Comparison of ENCODE assay signal across 9 mouse cellular contexts in genomic region chr13:112994191-112994590, GRCm38 (mm10). TPM values are rescaled to one million over a fixed set of nuclear protein-coding genes. Genes with fewer than 3 reads are reported as not detected.
DNase-seq lines count a peak whose midpoint lies in the region; ATAC-seq and TF ChIP-seq lines count a peak whose summit lies in the region.
"Had no signal": no experiment of that assay in that cellular context is flagged by ENCODE, and none has a peak within 500 bp of the region (broad histone marks: within the 10 kb centered on the region; RNA-seq: fewer than 3 reads in every experiment).

No protein-coding gene starts in this region.

- H3K4me1 ChIP-seq in forebrain, embryonic 14.5 days (ENCODE audit: control insufficient read depth, insufficient read depth, low read length) = peaks cover 10% of the 10 kb centered on the region
- H3K4me1 ChIP-seq in intestine, postnatal 0 days (replicated peaks; ENCODE audit: control insufficient read depth, insufficient read depth, low read length) = 0 out of 2 replicates have a peak, but pooled peaks cover 3% of the 10 kb centered on the region
- peaks cover 31% of the 10 kb centered on the region for H3K4me1 ChIP-seq in limb, embryonic 15.5 days
- peaks cover 13% of the 10 kb centered on the region for H3K4me1 ChIP-seq in midbrain, embryonic 14.5 days (ENCODE audit: control insufficient read depth, insufficient read depth, low read length)

- TF ChIP-seq CTCF in intestine, postnatal 0 days (IDR thresholded peaks at IDR 0.05; ENCODE audit: low read depth) = peak; percentile 88

- under 1% methylated on average over 25 of the region's 25 CpGs for WGBS in forebrain, embryonic 14.5 days
- under 1% methylated on average over 25 of the region's 25 CpGs for WGBS in intestine, postnatal 0 days
- WGBS in limb, embryonic 15.5 days = under 1% methylated on average over 24 of the region's 25 CpGs
- under 1% methylated on average over 25 of the region's 25 CpGs for WGBS in midbrain, embryonic 14.5 days

- H3K9me3 ChIP-seq in forebrain, embryonic 14.5 days (replicated peaks; ENCODE audit: control insufficient read depth, low read length) = no peaks in the 10 kb centered on the region
- no peaks in the 10 kb centered on the region for H3K9me3 ChIP-seq in intestine, postnatal 0 days (ENCODE audit: control insufficient read depth)
- H3K9me3 ChIP-seq in limb, embryonic 15.5 days = no peaks in the 10 kb centered on the region
- H3K9me3 ChIP-seq in midbrain, embryonic 14.5 days (ENCODE audit: control insufficient read depth, low read length) = no peaks in the 10 kb centered on the region

- H3K27me3 ChIP-seq in forebrain, embryonic 14.5 days (replicated peaks; ENCODE audit: control insufficient read depth, insufficient read depth, low read length) = peaks cover 89% of the 10 kb centered on the region
- H3K27me3 ChIP-seq in intestine, postnatal 0 days (replicated peaks; ENCODE audit: control insufficient read depth, insufficient read depth, low read length) = peaks cover 86% of the 10 kb centered on the region
- peaks cover 92% of the 10 kb centered on the region for H3K27me3 ChIP-seq in limb, embryonic 15.5 days
- H3K27me3 ChIP-seq in midbrain, embryonic 14.5 days (ENCODE audit: control insufficient read depth, insufficient read depth, low read length) = peaks cover 93% of the 10 kb centered on the region

- peak overlapping the region; percentile 43 for H3K4me3 ChIP-seq in forebrain, embryonic 14.5 days (ENCODE audit: low read depth, low read length)
- H3K4me3 ChIP-seq in intestine, postnatal 0 days (ENCODE audit: low read depth, low read length) = peak overlapping the region; percentile 41
- H3K4me3 ChIP-seq in limb, embryonic 15.5 days = peak overlapping the region; percentile 38
- H3K4me3 ChIP-seq in midbrain, embryonic 14.5 days (replicated peaks; ENCODE audit: low read depth, low read length) = peak overlapping the region; percentile 45

- H3K27ac ChIP-seq in forebrain, embryonic 14.5 days (ENCODE audit: low read depth, low read length) = no peak overlapping the region
- H3K27ac ChIP-seq in intestine, postnatal 0 days (ENCODE audit: low read depth, low read length) = no peak overlapping the region
- no peak overlapping the region for H3K27ac ChIP-seq in limb, embryonic 15.5 days
- H3K27ac ChIP-seq in midbrain, embryonic 14.5 days (replicated peaks; ENCODE audit: low read depth, low read length) = no peak overlapping the region

- DNase-seq in gastrocnemius, postnatal 10 days = peak; percentile 44
- no peak for DNase-seq in gastrocnemius, postnatal 14 days
- DNase-seq in forebrain, embryonic 14.5 days (ENCODE audit: low spot score) = peak; percentile 74
- DNase-seq in midbrain, embryonic 14.5 days = peak; percentile 85
- DNase-seq in spleen, postnatal 4 days (ENCODE audit: low spot score in 2 of 2) = peak; percentile 40 to 75

- peak; percentile 79 for ATAC-seq in cerebellum, adult (ENCODE audit: insufficient number of reproducible peaks, low FRiP score, low TSS enrichment)
- peak; percentile 59 for ATAC-seq in forebrain, embryonic 14.5 days
- peak; percentile 55; the same call in 1 of the 2 replicates for ATAC-seq in intestine, postnatal 0 days
- no peak for ATAC-seq in limb, embryonic 15.5 days (ENCODE audit: insufficient number of reproducible peaks, low FRiP score, low TSS enrichment, low read depth)
- ATAC-seq in midbrain, embryonic 14.5 days (ENCODE audit: low FRiP score, low TSS enrichment) = peak; percentile 52

- intact Hi-C loops in gastrocnemius, postnatal 14 days (cut with DNase I; ENCODE audit: low total_unique reads) = no loop called here

- H3K4me2 ChIP-seq in forebrain, embryonic 14.5 days (ENCODE audit: low read length) = peak overlapping the region; percentile 89
- peak overlapping the region; percentile 80 for H3K4me2 ChIP-seq in intestine, postnatal 0 days (replicated peaks; ENCODE audit: low read depth)
- H3K4me2 ChIP-seq in limb, embryonic 15.5 days = peak overlapping the region; percentile 75
- H3K4me2 ChIP-seq in midbrain, embryonic 14.5 days (ENCODE audit: low read length) = peak overlapping the region; percentile 87

- no peaks in the 10 kb centered on the region for H3K36me3 ChIP-seq in forebrain, embryonic 14.5 days (ENCODE audit: control insufficient read depth, insufficient read depth, low read length)
- no peaks in the 10 kb centered on the region for H3K36me3 ChIP-seq in intestine, postnatal 0 days (ENCODE audit: control insufficient read depth, insufficient read depth)
- no peaks in the 10 kb centered on the region for H3K36me3 ChIP-seq in limb, embryonic 15.5 days
- no peaks in the 10 kb centered on the region for H3K36me3 ChIP-seq in midbrain, embryonic 14.5 days (ENCODE audit: control insufficient read depth, insufficient read depth, low read length)

- peak overlapping the region; percentile 54 for H3K9ac ChIP-seq in forebrain, embryonic 14.5 days (ENCODE audit: low read length)
- no peak overlapping the region for H3K9ac ChIP-seq in intestine, postnatal 0 days (ENCODE audit: low read depth, low read length)
- no peak overlapping the region for H3K9ac ChIP-seq in limb, embryonic 15.5 days
- peak overlapping the region; percentile 44; the same call in 1 of the 2 replicates for H3K9ac ChIP-seq in midbrain, embryonic 14.5 days (replicated peaks; ENCODE audit: low read length)

RNA-seq across cellular contexts. Expression of gene Mcidas, which starts 0.5 kb away (rescaled TPM):
- total RNA-seq in gastrocnemius, postnatal 10 days (2021) = not detected
- not detected for total RNA-seq in gastrocnemius, postnatal 14 days (2021)
- polyA plus RNA-seq in forebrain, embryonic 14.5 days (2014; fragmentation: Nextera tagmentation; extraction: Ambion mirVana) = 0.73 and 0.94 TPM in 2 replicates
- polyA plus RNA-seq in intestine, postnatal 0 days (2015; fragmentation: Nextera tagmentation; extraction: Ambion mirVana) = not detected in 2 replicates
- polyA plus RNA-seq in limb, embryonic 15.5 days (2015; fragmentation: Nextera tagmentation; extraction: Ambion mirVana) = not detected in 2 replicates
- polyA plus RNA-seq in midbrain, embryonic 14.5 days (2014; fragmentation: Nextera tagmentation; extraction: Ambion mirVana) = 0.22 and 0.27 TPM in 2 replicates
- total RNA-seq: MEL had no signal

RNA-seq across cellular contexts. Expression of gene Ccno, which starts 6.6 kb away (rescaled TPM):
- under 1 TPM; 0.21 to 0.23 TPM for total RNA-seq in gastrocnemius, postnatal 10 days (2021)
- total RNA-seq in gastrocnemius, postnatal 14 days (2021) = under 1 TPM in 1 of 2 experiments, not detected in 1; 0.18 TPM
- polyA plus RNA-seq in forebrain, embryonic 14.5 days (2014; fragmentation: Nextera tagmentation; extraction: Ambion mirVana) = 1.5 and 2.2 TPM in 2 replicates
- 0.10 and 0.12 TPM in 2 replicates for polyA plus RNA-seq in intestine, postnatal 0 days (2015; fragmentation: Nextera tagmentation; extraction: Ambion mirVana)
- 0.32 and 0.37 TPM in 2 replicates for polyA plus RNA-seq in limb, embryonic 15.5 days (2015; fragmentation: Nextera tagmentation; extraction: Ambion mirVana)
- polyA plus RNA-seq in midbrain, embryonic 14.5 days (2014; fragmentation: Nextera tagmentation; extraction: Ambion mirVana) = 0.57 and 0.58 TPM in 2 replicates

RNA-seq across cellular contexts. Expression of gene Cdc20b, which starts 40.7 kb away (rescaled TPM):
- total RNA-seq in gastrocnemius, postnatal 10 days (2021) = not detected
- not detected for total RNA-seq in gastrocnemius, postnatal 14 days (2021)
- 0.43 and 0.71 TPM in 2 replicates for polyA plus RNA-seq in forebrain, embryonic 14.5 days (2014; fragmentation: Nextera tagmentation; extraction: Ambion mirVana)
- polyA plus RNA-seq in intestine, postnatal 0 days (2015; fragmentation: Nextera tagmentation; extraction: Ambion mirVana) = not detected in 2 replicates
- polyA plus RNA-seq in limb, embryonic 15.5 days (2015; fragmentation: Nextera tagmentation; extraction: Ambion mirVana) = not detected in 2 replicates
- 0.13 and 0.75 TPM in 2 replicates for polyA plus RNA-seq in midbrain, embryonic 14.5 days (2014; fragmentation: Nextera tagmentation; extraction: Ambion mirVana)
- total RNA-seq: MEL had no signal

RNA-seq across cellular contexts. Expression of gene Gpx8, which starts 52.0 kb away (rescaled TPM):
- total RNA-seq in gastrocnemius, postnatal 10 days (2021) = 10 to 100 TPM; 36.2 to 43.7 TPM
- total RNA-seq in gastrocnemius, postnatal 14 days (2021) = 10 to 100 TPM; 20.8 to 27.5 TPM
- polyA plus RNA-seq in forebrain, embryonic 14.5 days (2014; fragmentation: Nextera tagmentation; extraction: Ambion mirVana) = 57.7 and 59.3 TPM in 2 replicates
- polyA plus RNA-seq in intestine, postnatal 0 days (2015; fragmentation: Nextera tagmentation; extraction: Ambion mirVana) = 50.4 and 51.7 TPM in 2 replicates
- 220 and 224 TPM in 2 replicates for polyA plus RNA-seq in limb, embryonic 15.5 days (2015; fragmentation: Nextera tagmentation; extraction: Ambion mirVana)
- polyA plus RNA-seq in midbrain, embryonic 14.5 days (2014; fragmentation: Nextera tagmentation; extraction: Ambion mirVana) = 35.3 and 53.0 TPM in 2 replicates
- total RNA-seq: MEL had no signal

Comparison
In these comparisons a context has a peak if more than half of its experiments do, and no peak if none do; other contexts are left out.
1. H3K9ac ChIP-seq: peak in forebrain, embryonic 14.5 days (single experiment) and midbrain, embryonic 14.5 days (single experiment); none in intestine, postnatal 0 days (single experiment) and limb, embryonic 15.5 days (single experiment).
2. Peak in every context shown above with its lines, with median percentiles within 50 percentile points of each other: H3K4me2 ChIP-seq and H3K4me3 ChIP-seq.